Mouse (Mus musculus): Measurements from ENCODE around the gene Gm10471. TPM values are rescaled to one million over a fixed set of nuclear protein-coding genes. Genes with fewer than 3 reads are reported as not detected.

The Gm10471 gene
- not detected for polyA plus RNA-seq (2014; fragmentation: Illumina TruSeq; extraction: RNeasy Lipid Tissue Mini Kit (QIAGEN cat#74804); ENCODE audit: low read depth, low replicate concordance)

GRCm38 (mm10) chr5:26089191-26089590, at the start of gene Gm10471:
Gene Gm10471, minus strand, starts transcription at chr5:26089291.

GRCm38 (mm10) chr5:26121321-26121720, 32.2 kb upstream of the Gm10471 start, which contains the start of gene Gm10220:
Gene Gm10220, minus strand, starts transcription at chr5:26121421.

GRCm38 (mm10) chr5:26105262-26105661, 16.2 kb upstream of the Gm10471 start, which contains the start of gene 5031410I06Rik:
Gene 5031410I06Rik, minus strand, starts transcription at chr5:26105362.

GRCm38 (mm10) chr5:26058481-26058880, 30.6 kb downstream of the Gm10471 start, which contains the start of gene Gm7347:
Gene Gm7347, minus strand, starts transcription at chr5:26058581.

GRCm38 (mm10) chr5:26039458-26039857, 49.6 kb downstream of the Gm10471 start, which contains the start of gene Speer4a:
Gene Speer4a, minus strand, starts transcription at chr5:26039558.

Other genes with a start within 250 kb of the Gm10471 start
- not detected for gene Gm21663, start 146.9 kb downstream of the Gm10471 start, polyA plus RNA-seq (2014; fragmentation: Illumina TruSeq; extraction: RNeasy Lipid Tissue Mini Kit (QIAGEN cat#74804); ENCODE audit: low read depth, low replicate concordance)
- gene Gm21671, start 134.9 kb downstream of the Gm10471 start, polyA plus RNA-seq (2014; fragmentation: Illumina TruSeq; extraction: RNeasy Lipid Tissue Mini Kit (QIAGEN cat#74804); ENCODE audit: low read depth, low replicate concordance): not detected
- gene Gm21680, start 116.6 kb downstream of the Gm10471 start, polyA plus RNA-seq (2014; fragmentation: Illumina TruSeq; extraction: RNeasy Lipid Tissue Mini Kit (QIAGEN cat#74804); ENCODE audit: low read depth, low replicate concordance): not detected
- gene Gm21698, start 100.6 kb downstream of the Gm10471 start, polyA plus RNA-seq (2014; fragmentation: Illumina TruSeq; extraction: RNeasy Lipid Tissue Mini Kit (QIAGEN cat#74804); ENCODE audit: low read depth, low replicate concordance): not detected
- not detected for gene Gm1979, start 84.5 kb downstream of the Gm10471 start, polyA plus RNA-seq (2014; fragmentation: Illumina TruSeq; extraction: RNeasy Lipid Tissue Mini Kit (QIAGEN cat#74804); ENCODE audit: low read depth, low replicate concordance)
- not detected for gene Gm5862, start 66.4 kb downstream of the Gm10471 start, polyA plus RNA-seq (2014; fragmentation: Illumina TruSeq; extraction: RNeasy Lipid Tissue Mini Kit (QIAGEN cat#74804); ENCODE audit: low read depth, low replicate concordance)
- gene Speer4a, start 49.7 kb downstream of the Gm10471 start, polyA plus RNA-seq (2014; fragmentation: Illumina TruSeq; extraction: RNeasy Lipid Tissue Mini Kit (QIAGEN cat#74804); ENCODE audit: low read depth, low replicate concordance): not detected
- not detected for gene Gm7347, start 30.7 kb downstream of the Gm10471 start, polyA plus RNA-seq (2014; fragmentation: Illumina TruSeq; extraction: RNeasy Lipid Tissue Mini Kit (QIAGEN cat#74804); ENCODE audit: low read depth, low replicate concordance)
- not detected for gene 5031410I06Rik, start 16.1 kb upstream of the Gm10471 start, polyA plus RNA-seq (2014; fragmentation: Illumina TruSeq; extraction: RNeasy Lipid Tissue Mini Kit (QIAGEN cat#74804); ENCODE audit: low read depth, low replicate concordance)
- gene Gm10220, start 32.1 kb upstream of the Gm10471 start, polyA plus RNA-seq (2014; fragmentation: Illumina TruSeq; extraction: RNeasy Lipid Tissue Mini Kit (QIAGEN cat#74804); ENCODE audit: low read depth, low replicate concordance): not detected
- gene Gm7361, start 168.4 kb upstream of the Gm10471 start, polyA plus RNA-seq (2014; fragmentation: Illumina TruSeq; extraction: RNeasy Lipid Tissue Mini Kit (QIAGEN cat#74804); ENCODE audit: low read depth, low replicate concordance): 0.38 TPM